Mouse (Mus musculus): ENCODE results near the gene Vrk2.

Vrk2 gene

DNA sequence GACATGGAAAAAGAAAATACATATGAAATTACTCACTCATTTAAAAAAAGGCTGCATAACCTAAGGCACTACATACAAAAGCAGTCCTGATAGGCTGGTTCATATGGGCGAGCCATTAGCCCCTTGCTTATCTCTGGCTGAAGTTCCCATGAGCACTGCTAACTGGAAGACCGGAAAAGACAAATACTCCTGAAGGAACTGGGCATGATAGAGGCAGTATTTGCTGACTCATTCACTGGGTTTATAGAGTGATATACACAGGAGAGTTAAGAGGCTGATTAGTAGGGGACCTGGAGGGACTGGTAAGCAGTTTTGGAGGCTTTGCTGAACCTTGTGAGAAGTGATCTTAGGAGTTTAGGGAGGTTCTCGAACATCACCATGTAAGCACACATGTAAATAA, 42.2 kb downstream of the Vrk2 start:
- DNase-seq (ENCODE audit: low read depth in 1 of 2, low spot score in 2 of 2), result no peak

- no peak for DNase-seq (ENCODE audit: low read depth in 1 of 2, low spot score in 2 of 2)
These were observed 56.0 kb downstream of the Vrk2 start for GRCm38 (mm10) chr11:26537816-26538215.

- no peak for DNase-seq (ENCODE audit: low read depth in 1 of 2, low spot score in 2 of 2)
These were observed 60.0 kb downstream of the Vrk2 start for GRCm38 (mm10) chr11:26533828-26534119.

DNA sequence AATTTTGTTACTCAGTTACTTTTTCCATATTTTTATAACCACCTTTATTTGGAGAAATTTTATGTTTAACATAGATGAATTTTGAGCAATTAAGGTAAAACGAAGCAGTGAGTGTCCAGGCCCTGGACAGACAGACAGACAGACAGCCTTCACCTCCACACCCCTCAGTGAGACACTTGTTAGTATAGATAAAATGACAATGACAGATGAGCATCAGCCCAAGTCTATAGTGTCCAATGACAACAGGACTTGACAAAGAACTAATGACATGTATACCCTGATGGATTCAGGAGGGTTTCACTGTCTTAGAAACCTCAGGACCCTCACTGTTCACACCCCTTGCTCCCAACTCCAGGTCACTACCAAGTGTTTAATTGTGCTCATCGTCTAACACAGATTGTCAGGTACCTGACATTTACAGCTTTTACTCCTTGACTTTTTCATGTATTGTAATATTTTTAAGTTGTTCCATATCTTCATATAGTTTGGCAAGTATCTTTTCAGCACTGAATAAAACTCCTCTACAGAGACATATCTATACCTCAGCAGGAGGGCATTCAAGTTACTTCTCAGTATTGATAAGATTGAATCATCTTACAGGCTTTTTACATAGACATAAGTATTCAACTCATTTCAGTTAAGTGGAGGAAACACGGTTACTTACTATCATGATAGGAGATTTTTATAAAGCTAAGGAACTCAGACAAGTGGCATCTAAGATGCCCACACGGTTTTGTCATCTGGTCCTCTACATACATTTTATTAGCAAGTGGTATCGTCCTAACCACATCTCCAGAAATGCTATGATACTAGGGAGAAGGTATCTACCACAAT, 60.6 kb downstream of the Vrk2 start:
- DNase-seq (ENCODE audit: low read depth in 1 of 2, low spot score in 2 of 2), result no peak

GRCm38 (mm10) chr11:26526861-26527260, 66.9 kb downstream of the Vrk2 start:
- no peak for DNase-seq (ENCODE audit: low read depth in 1 of 2, low spot score in 2 of 2)

DNA sequence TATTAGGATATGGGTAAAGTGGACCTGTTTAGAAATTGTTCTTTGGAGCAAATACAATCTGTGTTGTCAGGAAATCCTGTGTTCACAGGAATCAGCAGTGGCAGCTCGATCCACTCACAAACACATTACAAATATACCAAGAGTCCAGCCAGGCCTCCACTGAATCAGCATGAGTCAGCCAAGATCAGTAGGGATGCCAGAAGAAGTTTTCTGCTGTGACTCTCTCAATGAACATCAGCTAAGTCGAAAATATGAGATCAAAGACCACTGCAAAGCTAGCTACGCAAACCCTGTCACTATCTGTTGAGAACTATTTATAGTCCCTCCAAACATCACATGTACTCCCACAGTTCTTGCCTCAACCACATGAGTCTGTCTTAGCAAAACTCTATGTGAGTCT, 74.8 kb downstream of the Vrk2 start:
- no peak for DNase-seq (ENCODE audit: low read depth in 1 of 2, low spot score in 2 of 2)

GRCm38 (mm10) chr11:26516086-26516485, 77.7 kb downstream of the Vrk2 start:
- no peak for DNase-seq (ENCODE audit: low read depth in 1 of 2, low spot score in 2 of 2)

GRCm38 (mm10) chr11:26513683-26514082, 80.1 kb downstream of the Vrk2 start:
- no peak for DNase-seq (ENCODE audit: low read depth in 1 of 2, low spot score in 2 of 2)

DNA sequence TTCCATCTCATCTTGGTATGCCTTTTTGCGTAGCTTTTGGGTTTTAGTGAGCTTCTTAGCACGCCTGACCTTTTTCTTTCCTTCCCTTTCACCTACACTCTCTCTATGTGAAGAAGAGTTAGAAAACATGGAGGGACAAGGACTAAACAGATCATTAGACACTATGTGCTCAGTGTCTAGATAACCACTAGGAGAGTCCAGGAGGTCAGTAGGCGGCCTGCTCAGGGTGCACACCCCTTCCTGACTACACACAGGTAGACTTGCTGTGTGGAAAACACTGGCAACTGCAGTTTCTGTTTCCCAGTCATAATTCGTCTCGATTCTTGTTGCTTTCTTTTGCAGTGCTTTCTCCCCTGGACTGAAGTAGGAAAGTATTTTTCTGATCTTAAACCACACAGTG, 97.8 kb downstream of the Vrk2 start:
- DNase-seq (ENCODE audit: low read depth in 1 of 2, low spot score in 2 of 2), result no peak

- no peak for DNase-seq (ENCODE audit: low read depth in 1 of 2, low spot score in 2 of 2)
These were observed 103.9 kb downstream of the Vrk2 start for GRCm38 (mm10) chr11:26489761-26490466.

- DNase-seq (ENCODE audit: low read depth in 1 of 2, low spot score in 2 of 2), result no peak
These were observed 112.0 kb downstream of the Vrk2 start for GRCm38 (mm10) chr11:26481691-26482242.

DNA sequence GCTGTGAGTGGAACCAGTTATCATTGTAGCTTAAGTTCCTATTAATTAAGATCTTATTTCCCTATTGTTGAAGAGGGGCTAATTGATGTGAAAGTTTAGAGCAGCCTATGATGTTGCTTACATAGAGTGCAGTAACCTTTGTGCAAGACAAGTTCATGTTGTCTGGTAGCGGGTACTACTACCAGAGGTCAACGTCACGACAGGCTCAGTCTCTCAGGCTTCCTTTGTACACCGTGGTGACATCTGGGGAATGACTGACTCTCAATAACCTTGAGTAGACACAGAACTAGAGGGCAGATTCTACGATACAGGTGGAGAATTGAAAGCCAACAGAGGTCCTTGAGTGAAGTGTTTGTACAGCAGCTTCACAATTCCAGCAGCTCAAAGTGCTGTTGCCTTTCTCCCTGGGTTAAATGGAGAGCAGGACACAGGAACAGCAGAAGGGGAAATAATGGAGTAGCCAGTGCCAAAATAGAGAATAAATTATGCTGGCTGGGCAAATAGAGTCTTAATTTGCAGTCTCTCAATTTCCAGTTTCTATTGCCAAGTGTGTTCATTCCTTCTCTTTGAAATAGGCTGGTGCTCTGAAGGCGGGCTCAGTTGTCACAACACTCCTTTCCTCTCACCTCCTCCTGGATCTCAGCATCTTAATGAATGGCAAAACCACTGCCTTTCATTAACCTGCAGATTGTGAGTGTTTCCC, 116.6 kb downstream of the Vrk2 start:
- DNase-seq (ENCODE audit: low read depth in 1 of 2, low spot score in 2 of 2), result no peak

DNA sequence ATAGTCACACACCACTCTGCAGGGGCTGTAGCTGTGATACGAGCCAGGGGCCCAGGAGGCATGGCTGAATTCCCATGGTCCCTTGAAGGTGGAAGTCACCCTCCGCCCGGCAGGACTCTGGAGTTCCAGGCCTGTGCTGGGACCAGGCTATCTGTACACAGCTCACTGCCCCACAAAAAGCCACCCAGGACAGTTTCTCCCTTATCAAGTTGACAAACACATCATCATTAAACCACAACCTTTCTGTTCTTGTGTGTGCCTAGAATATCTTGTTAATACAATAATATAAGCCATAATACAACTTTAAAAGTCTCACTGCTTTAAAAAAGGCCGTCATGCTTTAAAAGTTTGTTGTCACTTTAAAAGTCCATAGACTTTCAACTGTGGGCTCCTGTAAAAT, 139.7 kb downstream of the Vrk2 start:
- DNase-seq (ENCODE audit: low read depth in 1 of 2, low spot score in 2 of 2), result no peak

DNA sequence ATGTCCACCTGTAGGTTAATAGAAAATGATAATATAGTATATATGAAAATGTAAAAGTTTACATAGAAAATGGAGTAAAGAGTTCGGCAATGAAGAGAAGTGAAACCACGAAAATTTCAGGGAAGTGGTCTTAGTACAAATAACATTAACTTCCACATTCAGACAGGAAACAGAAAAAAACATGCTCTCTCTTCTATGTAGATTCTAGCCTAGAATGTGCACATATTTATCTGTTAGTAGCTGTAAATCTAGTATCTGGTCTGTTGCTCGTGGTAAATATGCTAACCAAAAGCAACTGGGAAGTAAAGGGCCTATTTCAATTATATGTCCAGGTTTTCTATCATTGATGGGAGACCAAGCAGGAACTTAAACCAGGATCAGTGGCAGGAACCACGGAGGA, 141.1 kb downstream of the Vrk2 start:
- DNase-seq (ENCODE audit: low read depth in 1 of 2, low spot score in 2 of 2), result no peak

DNA sequence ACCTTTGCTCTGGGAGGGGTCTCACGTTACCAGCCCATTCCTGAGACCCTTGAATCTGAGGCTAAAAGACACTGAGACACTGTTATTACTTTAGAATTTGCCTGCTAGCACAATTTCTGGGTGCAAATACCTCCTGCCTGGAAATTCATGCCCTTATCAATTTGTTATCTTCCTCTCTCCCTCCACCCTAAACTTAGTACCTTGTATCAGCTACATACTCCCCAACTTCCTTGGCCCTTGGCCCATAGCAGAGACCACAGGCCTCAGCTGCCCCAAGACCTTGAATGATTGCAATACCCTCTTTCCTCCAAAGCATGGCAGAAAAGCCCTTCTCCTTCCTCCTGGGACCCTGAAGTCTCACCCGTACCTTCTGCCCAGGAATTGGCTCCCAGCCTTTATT, 142.6 kb downstream of the Vrk2 start:
- no peak for DNase-seq (ENCODE audit: low read depth in 1 of 2, low spot score in 2 of 2)

DNA sequence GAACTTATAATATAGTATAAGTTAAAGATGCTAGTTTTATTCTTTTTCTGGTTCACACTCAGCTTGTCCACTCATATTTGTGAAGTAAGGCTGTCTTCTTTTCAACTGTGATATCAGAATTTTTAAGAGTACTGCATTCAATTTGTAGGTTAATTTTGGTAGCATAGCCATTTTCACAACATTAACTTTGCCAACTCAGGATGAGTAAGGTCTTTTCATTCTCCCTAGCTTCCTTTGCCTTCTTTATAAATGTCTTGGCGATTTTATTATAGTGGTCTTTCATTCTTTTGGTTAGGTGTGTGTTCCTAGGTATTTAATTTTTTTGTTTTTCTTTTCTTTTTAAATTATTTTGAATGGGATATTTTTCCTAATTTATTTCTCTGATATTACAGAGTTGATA, 143.2 kb downstream of the Vrk2 start:
- no peak for DNase-seq (ENCODE audit: low read depth in 1 of 2, low spot score in 2 of 2)

GRCm38 (mm10) chr11:26449789-26450188, 144.0 kb downstream of the Vrk2 start:
- DNase-seq (ENCODE audit: low read depth in 1 of 2, low spot score in 2 of 2), result no peak

- DNase-seq (ENCODE audit: low read depth in 1 of 2, low spot score in 2 of 2), result no peak
These were observed 149.4 kb downstream of the Vrk2 start for GRCm38 (mm10) chr11:26444374-26444773.

GRCm38 (mm10) chr11:26441121-26441520, 152.7 kb downstream of the Vrk2 start:
- no peak for DNase-seq (ENCODE audit: low read depth in 1 of 2, low spot score in 2 of 2)

DNA sequence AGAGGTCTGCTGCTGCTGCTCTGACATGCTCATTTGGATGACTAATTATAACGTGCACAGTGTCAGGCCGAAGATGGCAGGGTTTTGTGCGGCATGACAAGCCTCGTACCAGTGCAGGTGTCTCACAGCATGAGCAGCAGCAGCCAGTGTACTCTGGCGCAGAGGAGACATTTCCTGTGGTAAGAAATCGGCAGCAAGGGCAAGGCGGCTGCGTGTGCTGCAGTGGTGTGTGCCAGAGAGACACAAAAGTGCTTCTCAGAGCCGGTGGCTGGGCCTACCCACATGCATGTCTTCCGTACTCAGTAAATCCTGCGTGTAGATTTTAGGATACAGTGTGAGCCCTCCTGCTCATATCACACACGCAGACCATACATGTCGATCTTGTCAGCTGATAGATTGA, 156.0 kb downstream of the Vrk2 start:
- DNase-seq (ENCODE audit: low read depth in 1 of 2, low spot score in 2 of 2), result no peak

GRCm38 (mm10) chr11:26434229-26434628, 159.6 kb downstream of the Vrk2 start:
- DNase-seq (ENCODE audit: low read depth in 1 of 2, low spot score in 2 of 2), result no peak

GRCm38 (mm10) chr11:26421472-26421871, 172.3 kb downstream of the Vrk2 start:
- DNase-seq (ENCODE audit: low read depth in 1 of 2, low spot score in 2 of 2), result no peak
